Mouse (Mus musculus) gastrocnemius, adult 8-10 months (tissue): ENCODE measurements around the gene Slc13a3. TPM values are rescaled to one million over a fixed set of nuclear protein-coding genes. Genes with fewer than 3 reads are reported as not detected.
"Not testable (repeated sequence)": the region's sequence is repeated elsewhere in the genome, so short reads cannot be mapped to it uniquely, and the experiment has no call there.

Source experiments
- DNase-seq, 2 experiments: peaks; one replicate each; pipeline ENCODE4 v3.0.0; 2022; ENCODE audit warnings: low spot score in 2 of 2
- total RNA-seq, 4 experiments: library from RNA; stranded (reverse); gene quantifications; 2 replicates each; pipeline ENCODE4 v1.2.4; 2022

The Slc13a3 gene
- under 1 TPM in 1 of 4 experiments, not detected in 3; 0.16 TPM for total RNA-seq

DNA sequence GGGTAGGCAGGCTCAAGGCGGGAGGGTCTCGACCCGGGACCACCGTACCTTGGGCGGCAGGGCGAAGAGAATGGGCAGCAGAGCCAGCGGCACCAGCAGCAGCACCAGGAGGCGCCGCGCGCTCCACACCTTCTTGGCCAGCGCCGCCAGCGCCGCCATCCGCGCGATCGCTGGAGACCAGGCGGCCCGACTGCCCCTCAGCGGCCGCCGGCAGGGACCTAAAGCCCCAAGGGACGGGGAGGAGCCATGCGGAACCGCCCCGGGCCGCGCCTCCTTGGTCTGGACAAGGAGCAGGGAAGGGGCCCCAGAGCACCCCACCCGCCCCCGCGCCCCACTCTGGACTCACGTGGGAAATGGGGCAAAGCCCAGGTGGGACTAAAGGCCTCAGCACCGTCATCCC is at the start of gene Slc13a3:
Gene Slc13a3 (minus strand): TSS at position 228 of the 400 bp plus-strand sequence.
- no peak for DNase-seq

DNA sequence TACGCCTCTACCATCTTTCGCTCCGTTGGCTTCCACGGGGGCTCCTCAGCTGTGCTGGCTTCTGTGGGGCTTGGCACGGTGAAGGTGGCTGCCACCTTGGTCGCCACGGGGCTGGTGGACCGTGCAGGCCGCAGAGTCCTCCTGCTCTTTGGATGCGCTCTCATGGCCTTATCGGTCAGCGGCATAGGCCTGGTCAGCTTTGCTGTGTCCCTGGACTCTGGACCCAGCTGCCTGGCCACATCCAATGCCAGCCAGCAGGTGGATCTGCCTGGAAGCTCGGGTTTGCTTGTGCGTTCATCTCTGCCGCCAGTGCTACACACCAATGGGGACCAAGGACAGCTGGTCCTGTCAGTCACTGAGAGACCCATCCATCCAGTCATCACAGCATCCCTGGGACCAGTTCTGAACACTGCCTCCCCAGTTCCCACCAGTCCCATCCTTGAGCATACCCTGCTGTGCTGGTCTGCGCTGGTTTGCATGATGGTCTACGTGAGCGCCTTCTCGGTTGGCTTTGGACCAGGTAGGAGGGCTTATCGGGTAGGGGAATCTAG is 42.2 kb upstream of the Slc13a3 start:
- no peak for DNase-seq

DNA sequence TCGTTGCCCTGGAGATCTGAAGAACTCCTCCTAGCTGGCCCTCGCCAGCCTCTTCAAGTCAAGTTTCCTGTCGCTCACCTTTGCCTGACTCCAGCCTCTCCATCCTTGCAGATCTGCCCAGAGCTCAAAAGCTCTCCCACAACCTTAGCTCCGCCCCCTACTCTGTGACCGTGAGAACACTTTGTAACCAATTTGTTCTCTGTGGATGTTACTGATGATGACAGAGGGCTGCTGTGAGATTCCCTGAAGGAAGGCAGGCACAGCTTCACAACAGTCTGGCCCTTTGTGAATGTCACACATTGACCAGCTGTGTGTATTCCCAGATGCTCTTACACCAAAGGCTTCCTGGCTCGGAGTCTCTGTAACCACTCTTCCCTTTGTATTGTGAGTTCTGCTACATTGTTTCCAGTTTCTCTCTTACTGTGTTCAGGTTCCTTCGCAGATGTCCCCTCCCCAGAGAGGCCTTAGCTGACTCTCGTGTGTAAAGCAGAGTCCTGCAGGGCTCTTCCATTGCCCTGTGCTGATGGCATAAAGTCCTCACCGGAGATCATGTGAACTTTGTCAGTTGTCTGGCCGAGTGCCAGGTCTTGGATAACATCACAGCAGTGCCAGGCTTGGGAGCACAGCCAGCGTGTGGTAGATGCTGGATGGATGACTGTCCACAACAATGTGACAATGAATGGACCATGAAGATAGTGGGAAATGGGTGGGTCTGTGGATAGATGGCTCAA is 40.0 kb upstream of the Slc13a3 start:
- DNase-seq, result no peak

DNA sequence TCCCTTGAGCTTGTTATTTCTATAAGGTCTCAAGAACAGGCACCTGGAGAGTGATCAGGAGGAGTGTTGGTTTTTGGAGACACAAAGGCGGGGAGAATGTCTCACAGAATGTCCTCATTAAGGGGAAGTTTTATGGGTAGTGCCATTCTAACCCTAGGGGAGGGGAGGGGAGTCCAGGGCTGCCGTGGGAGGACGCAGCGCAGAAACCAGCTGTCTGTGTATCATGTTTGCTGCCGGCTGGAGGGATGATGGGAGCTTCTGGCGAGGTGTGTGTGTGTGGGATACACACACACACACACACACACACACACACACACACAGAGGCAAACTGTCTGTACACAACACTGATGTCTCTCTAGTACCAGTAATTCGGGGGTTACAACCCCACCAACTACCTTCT is 39.4 kb upstream of the Slc13a3 start:
- DNase-seq, result no peak

DNA sequence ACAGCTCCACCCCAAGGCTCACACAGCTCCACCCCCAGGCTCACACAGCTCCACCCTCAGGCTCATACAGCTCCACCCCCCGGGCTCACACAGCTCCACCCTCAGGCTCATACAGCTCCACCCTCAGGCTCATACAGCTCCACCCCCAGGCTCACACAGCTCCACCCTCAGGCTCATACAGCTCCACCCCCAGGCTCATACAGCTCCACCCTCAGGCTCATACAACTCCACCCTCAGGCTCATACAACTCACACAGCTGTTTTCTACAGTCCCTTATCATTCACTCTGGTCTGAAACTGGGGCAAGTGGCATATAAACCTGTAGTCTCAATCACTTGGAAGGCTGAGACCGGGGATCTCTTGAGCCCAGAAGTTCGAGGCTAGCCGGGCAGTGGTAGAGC is 38.5 kb upstream of the Slc13a3 start:
- DNase-seq, result not testable (repeated sequence)

DNA sequence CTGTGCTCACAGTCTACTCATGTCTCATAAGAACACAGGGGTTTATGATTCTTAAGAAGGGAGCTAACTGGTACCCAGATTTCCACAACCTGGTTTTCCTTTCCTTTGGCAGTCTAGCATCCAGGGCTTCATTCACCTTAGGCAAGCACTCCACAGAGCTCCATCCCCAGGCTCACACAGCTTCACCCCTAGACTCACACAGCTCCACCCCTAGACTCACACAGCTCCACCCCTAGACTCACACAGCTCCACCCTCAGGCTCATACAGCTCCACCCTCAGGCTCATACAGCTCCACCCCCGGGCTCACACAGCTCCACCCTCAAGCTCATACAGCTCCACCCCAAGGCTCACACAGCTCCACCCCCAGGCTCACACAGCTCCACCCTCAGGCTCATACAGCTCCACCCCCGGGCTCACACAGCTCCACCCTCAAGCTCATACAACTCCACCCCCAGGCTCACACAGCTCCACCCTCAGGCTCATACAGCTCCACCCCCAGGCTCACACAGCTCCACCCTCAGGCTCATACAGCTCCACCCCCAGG is 38.0 kb upstream of the Slc13a3 start:
- not testable (repeated sequence) for DNase-seq

DNA sequence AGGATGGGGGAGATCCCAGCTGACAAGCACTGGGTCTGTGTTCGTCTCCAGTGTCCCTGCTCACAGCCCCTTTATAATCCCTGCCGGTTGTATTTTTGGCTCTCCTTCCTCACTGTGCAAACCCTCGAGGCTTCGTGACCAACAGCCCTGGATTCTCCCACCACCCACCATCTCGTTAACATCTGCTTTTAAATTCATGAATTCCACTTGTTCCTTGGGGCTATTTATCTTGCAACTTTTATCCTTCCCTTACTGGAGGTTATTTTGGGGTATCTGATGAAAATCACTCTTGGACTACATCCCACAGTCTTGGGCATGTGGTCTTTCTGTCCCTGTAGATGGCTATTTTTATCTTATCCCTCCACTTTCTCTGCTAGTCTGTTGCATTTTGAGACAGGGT is 37.4 kb upstream of the Slc13a3 start:
- DNase-seq, result no peak

DNA sequence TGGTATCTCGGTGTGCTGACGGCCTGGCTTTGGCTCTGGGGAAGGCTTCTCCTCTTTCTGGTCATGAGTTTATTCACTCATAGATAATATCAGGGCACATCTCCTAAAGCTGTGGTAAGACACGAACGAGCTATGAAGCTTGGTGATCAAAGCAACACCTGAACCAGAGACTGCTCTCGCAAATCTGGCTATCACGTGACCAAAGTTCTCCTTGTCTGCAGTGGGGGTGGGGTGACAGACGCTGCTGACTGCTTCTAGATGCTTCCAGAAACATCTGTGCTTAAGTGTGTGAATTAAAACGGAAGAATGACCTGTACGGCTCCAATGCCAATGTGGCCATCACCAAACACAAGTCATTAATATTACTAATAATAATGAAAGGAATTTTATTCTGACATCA is 36.7 kb upstream of the Slc13a3 start:
- DNase-seq, result no peak

DNA sequence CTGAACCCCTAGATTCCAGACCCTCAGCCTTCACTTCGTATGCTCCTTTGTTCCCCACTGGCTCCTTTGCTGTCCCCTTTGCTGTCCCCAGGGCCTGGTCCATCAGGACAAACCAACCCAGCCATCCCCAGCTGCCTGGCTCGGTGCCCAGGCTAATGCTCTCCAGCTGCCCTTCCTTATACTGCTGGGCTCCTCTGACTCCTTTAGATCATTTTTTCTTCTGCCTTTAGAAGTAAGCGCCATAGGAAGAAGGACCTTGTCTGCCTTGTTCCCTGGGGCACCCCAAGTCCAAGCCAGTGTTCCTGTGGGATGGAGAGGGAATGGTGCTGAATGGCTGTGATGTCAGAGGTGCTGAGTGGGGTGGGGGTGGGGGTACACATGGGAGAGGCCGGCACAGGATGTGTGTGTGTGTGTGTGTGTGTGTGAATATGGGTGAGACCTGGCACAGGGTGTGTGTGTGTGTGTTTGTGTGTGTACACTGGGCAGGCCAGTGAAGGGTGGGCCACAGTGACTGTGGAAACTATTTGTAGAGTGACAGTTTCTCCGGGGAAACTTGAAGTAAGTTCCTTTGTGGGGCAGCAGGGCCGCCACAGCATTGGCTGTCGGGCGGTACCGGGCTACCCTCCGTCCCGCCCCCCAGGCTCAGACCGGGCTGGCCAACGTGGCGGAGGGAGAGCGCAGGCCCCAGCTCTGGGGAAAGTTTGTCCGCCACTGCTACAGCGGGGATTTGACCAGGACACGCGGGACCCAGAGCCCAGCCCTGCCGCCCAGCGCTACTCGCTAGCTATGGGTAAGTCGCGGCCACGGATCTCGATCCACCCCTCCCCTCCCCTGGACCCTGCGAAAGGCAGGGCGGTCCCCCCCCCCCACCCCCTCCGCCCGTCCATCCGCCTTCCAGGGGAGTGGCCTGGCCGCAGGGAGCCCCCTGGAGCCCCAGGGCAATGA is 30.5 kb upstream of the Slc13a3 start, which contains the start of gene Slc2a10:
Gene Slc2a10 (plus strand): TSS at position 529 of the 945 bp plus-strand sequence.
- DNase-seq, result peak; percentile 24 to 38

DNA sequence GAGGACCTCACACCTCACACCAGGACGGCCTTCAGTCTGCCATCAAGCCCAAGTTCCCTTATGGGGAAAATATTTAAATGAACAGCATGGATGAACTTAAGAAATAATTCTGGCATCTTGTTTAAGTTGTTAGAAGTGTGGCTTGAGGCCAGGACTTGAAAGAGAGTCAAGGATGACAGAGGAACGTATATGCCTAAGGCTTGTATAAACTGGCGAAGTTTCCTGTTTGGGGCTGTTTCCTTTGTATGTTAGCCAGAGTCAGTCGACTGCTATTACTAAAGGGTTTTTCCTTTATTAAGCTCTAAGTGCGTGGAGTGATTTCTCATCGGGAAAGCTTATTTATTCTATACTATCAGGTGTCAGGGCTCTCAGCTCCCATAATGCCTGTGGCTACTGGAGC is 25.8 kb upstream of the Slc13a3 start:
- no peak for DNase-seq

DNA sequence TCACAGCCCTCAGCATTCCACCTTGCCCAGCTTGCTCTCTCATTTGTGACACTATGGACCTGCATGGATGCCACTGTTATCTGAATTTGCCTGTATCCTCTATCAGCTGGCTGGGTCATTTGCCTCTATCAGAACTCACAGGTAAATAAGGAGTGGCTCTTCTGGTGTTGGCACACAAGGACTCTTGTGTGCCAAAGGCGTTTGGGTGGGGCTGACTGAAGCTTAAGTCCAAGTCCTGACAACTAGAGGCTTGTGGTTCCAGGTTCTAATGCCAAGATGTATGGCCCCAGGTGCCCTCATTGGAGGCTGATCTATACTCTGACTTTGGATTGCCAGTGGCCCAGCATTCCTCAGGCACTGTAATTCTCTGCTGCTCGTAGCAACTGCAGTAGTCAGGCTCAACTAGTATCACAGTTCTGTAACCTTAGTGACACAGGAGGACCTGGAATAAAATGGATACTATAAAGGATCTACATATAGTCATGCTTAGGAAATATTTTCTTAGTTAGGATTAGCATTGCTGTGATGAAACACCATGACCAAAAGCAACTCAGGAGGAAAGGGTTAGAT is 24.8 kb upstream of the Slc13a3 start:
- no peak for DNase-seq

DNA sequence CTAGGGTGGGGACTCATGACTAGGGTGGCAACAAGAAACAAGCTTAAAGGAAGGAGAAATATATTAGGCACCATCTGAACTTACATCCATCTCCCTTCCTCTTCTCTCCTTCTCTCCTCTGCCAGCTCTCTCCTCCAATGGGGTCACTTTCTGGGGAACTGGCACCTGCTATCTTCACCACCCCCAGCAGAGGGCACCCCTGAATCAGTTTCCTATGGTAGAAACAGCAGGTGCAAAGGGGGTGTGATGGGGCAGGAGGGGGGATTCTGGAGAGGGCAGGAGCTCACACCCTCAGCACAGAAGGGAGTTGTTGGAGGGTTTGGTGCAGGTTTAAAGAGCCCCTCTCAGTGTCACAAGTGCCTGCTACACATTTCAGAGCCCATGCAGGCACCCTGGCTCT is 23.2 kb upstream of the Slc13a3 start:
- no peak for DNase-seq

DNA sequence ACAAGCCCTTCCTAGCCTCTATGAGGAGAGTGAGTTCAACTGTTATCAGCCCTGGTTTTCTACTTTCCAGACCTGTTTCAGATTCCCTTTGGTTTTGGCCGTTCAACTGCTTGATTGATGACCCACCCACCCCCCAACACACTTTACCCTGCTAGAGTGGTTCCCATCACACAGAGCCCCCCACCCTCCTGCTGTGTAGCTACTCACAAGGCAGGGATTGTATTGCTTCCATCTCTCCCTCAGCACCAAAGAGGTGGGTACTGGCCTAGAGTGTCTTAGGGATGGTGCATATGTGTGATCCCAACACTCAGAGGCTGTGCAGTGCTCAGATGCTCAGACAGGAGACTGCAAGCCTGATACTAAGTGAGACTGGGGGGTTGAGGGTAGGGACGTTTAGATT is 21.5 kb upstream of the Slc13a3 start:
- no peak for DNase-seq

DNA sequence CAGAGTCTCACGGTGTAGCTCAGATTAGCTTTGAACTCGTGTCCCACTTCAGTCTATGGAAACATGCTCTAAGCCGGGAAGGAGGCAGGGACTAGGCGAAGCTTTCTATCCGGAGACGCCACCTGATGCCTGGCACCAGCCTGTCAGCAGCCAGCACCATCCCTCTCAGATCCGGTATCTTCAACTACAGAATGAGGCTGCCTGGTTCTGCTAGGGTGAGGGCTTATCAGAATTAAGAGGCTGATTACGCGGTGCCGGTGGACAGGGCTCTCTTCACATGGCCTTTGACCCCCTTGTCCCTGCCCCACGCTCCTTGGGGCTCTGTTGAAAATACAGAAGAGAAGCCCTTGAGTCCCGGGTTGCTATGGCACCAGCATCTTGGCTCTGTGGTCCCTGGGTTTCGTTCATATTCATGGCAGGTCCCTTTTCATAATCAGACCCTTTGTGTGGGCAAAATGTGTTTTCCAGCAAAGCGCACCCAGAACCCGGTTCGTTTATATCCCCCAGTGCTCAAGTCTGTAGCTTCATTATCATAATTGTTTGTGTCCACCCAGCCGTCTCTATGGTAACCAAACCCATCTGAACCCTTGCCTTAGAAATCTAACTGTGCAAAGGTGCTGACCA is 20.7 kb upstream of the Slc13a3 start:
- DNase-seq, result no peak

DNA sequence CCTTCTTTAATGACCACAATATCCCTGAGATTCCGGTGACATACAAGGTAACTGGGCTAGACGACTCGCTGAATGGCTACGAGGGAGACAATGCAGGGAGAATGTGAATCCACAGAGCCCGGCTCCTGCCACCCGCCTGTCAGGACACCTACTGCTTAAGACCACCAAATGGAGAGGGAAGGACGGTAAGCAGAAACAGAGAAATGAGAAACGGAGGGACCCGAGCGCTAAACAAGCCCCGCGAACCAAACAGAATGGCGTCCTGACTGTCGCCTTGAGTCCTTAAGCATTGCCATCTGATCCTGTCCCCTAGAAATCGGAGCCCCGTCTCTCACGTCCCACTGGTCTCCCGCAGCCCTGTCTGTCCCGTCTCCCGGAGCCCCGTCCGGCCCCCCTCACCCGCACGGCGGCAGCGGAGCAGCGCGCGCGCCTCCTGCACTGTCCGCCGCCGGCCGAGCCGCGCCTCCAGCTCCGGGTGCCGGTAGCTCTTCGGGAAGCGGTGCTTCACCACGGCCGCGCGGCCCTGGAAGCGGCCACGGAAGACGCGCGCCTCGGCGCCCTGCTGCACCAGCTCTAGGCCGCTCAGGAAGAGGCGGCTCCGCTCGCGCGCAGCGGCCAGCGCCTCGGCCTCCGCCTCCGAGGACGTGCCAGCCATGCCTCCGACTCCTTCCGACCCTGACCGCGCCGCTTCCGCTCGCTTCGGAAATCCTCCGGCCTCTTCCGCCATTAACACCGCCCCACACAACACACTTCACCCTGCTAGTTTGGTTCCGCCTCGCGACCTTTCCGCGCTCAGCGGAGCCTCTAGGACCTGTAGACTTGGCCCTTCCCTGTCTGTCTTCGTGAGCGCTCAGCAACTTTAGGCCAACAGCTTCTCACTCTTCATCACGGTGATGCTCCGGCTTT is 19.9 kb upstream of the Slc13a3 start, which contains the start of gene Trp53rka:
Gene Trp53rka (minus strand): TSS at position 677 of the 906 bp plus-strand sequence.
- DNase-seq, result peak; percentile 59 to 71

DNA sequence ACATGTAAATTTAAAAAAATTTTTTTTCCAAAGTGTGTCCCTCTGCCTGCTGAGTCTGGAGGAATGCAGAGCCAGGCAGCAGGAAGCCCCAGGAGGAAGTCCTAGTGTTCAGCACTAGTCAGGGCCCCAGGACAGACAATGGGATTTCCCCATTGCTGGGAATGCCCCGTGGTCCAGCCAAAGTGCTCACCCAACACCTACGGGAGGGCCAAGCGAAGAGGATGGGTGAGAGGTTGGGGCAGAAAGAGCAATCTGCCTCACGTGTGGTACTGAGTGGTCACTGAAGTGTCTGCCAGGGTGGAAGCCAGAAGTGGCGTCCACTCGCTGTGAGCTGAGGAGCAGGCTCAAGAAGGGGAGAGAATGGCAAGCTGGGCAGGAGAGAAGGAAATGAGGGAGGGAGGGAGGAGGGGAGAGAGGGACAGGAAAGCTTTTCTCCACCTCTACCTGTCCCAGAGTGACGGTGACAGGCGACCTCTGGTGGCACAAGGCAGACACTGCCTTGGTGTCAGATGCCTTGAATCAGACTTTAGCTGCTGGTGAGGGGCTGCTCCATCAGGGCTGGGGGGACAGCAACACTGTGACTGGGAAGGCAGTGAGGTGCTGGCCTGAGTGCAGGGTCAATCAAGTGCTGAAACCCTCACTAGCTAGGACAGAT is 14.0 kb upstream of the Slc13a3 start:
- no peak for DNase-seq

DNA sequence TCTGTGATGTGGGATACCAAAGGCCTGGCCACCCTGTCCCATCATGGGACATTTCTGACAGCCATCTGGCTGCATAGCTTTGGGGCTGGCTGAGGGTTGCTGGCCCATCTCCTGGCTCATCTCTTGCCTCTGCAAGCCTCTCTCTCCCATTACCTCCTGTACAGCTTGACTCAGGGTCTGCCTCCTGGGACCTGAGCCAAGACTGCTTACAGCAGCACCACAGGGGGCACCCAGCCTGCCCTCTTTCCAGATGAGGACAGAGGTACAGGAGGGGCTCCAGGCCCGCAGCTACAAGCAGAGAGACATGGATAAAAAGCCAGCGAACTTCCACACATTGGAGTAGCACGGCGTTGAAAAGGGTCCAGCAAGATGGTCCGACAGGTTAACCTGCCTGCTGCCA is 13.4 kb upstream of the Slc13a3 start:
- no peak for DNase-seq

DNA sequence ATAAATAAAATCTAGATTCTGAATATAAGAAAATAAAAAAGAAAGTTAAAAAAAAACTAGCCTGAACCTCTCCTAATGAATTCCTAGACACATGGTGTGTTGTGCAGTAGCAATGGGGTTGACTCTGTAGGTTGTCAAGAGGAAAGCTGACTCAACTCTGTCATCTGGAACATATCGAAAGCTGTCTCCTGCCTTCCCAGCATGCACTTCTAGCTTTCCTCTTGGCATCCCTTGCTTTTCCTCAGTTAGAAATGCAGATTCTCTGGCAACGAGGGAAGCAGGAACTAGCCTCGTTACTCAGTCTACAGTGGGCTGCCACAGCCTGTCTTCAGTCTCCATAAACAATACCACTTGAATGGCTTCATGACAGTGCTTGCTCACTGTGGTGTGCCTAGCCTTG is 12.8 kb upstream of the Slc13a3 start:
- DNase-seq, result no peak

DNA sequence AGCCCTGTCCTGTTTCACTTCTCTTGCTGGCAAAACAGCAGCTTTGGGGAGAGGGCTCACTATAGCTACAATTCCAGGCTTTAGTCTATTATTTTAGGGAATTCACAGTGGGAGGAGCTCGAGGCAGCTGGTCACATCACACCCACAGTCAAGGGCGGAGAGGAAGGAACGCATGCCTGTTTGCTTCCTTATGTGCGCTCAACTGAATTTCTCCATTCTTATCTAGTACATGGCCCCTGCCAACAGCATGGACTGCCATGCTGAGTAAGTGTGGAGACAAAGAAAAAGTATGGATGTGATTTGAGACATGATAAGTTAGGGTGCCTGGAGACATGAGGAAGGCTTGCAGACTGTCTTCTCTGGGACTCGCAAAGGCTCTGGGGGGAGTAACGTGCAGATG is 11.1 kb upstream of the Slc13a3 start:
- no peak for DNase-seq
